Mouse (Mus musculus): ENCODE results near the gene Kl.

The Kl gene

DNA sequence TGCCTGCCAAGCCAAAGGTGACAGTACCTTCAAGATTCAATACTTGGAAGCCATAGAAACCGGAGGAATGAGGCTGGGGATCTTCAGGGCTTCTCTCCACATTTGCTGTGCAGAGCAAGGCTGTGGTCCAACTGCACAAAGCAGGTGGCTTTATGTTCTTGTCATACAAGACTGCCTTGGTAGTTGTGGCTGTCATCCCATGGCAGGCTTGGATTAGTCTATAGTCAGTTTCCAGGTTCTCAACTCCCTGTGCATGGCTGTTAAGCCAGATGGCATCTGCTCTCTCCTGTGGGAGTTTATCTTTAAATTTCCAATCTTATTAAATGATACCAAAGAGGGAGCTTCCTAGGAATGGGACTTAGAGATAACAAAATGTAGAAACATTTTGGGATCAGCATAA is 9.2 kb downstream of the Kl start:
- in situ Hi-C loops (cut with MboI; ENCODE audit: unreplicated experiment in 2 of 2) = no loop called here

GRCm38 (mm10) chr5:150962756-150963155 is 10.3 kb downstream of the Kl start:
- in situ Hi-C loops (cut with MboI; ENCODE audit: unreplicated experiment in 2 of 2) = no loop called here

GRCm38 (mm10) chr5:150967925-150968324 is 15.5 kb downstream of the Kl start:
- in situ Hi-C loops (cut with MboI; ENCODE audit: unreplicated experiment in 2 of 2) = no loop called here

- in situ Hi-C loops (cut with MboI; ENCODE audit: unreplicated experiment in 2 of 2) = no loop called here
Observed at GRCm38 (mm10) chr5:150970551-150970950, 18.1 kb downstream of the Kl start.

DNA sequence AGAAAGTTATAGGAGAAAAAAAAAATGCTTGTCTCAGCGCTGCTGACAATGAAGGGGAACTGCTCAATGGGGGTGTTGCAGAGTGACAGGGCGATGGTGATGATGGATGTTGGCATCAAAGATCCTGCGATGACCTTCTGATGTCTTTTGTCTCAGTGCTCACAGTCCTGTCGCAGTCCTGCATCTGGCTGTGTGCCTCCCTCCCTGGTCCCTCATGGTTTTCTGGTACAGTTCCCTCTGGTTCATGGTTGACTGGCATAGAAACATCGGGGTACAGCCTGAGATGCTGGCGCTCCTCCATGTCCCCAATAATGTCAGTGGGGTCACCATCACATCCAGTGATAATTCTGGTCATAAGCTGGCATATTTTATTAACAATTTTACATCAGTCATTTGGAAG is 18.7 kb downstream of the Kl start:
- in situ Hi-C loops (cut with MboI; ENCODE audit: unreplicated experiment in 2 of 2) = no loop called here

- in situ Hi-C loops (cut with MboI; ENCODE audit: unreplicated experiment in 2 of 2) = no loop called here
Observed at GRCm38 (mm10) chr5:150974226-150974625, 21.8 kb downstream of the Kl start.

DNA sequence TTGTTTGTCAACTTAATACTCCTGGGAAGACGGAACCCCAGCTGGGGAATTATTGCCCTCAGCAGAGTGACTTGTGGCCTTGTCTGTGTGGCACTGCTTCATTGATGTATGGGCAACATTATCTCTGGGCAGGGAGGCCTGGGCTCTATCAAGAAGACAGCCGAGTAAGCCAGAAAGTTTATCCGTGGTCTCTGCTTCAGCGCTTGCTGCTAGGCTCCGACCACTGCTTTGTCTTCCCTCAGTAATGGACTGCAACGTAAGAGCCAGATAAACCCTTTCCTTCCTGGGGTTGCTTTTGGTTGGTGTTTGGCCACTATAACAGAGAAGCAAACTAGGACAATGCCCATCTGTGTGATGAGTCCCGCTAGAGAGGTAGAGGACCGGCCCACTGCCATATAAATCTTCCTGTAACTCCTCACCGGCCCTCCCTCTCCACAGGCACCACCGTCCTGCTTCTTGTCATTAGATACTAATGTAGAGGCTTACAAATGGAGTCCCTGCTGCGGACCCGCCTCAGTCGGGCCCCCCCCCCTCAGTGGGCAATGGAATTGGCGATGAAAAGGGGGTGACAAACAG is 25.1 kb downstream of the Kl start:
- in situ Hi-C loops (cut with MboI; ENCODE audit: unreplicated experiment in 2 of 2) = no loop called here

DNA sequence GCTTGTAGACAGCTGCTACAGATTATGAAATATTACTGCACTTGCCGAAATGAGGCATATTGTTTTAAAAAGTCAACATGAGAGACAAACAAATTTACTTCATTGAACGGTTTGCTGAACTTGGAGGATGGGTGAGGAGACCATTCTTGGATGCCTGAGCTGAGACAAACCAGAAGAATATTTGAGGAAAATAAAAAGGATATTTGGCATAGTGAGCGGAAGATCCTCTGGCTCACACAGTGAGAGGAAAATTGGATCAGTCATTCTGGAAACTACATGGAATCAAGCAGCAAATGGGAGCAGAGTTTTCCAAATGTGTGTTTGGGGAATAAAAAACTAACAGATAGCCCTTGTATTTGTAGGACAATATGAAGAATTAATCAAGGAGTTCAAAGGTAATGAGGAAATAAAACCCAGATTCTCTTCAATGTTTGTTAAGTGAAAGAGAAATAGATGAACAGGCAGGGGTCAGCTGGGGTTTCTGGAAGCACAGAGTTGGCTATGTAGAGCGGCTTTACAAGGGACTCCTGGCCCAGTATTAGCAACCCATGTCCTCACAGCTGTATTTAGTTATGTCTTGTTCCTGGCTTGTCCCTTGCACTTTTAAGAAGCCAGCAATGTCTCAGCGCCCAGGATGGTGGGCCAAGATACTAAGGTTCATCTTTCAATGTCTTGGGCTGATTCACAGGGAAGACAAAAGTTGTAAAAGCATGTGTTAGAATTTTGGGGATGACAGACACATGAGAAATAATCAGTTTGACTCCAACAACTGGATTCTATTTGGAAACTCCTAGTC is 27.1 kb downstream of the Kl start:
- in situ Hi-C loops (cut with MboI; ENCODE audit: unreplicated experiment in 2 of 2) = no loop called here

GRCm38 (mm10) chr5:150982082-150982481 is 29.7 kb downstream of the Kl start:
- in situ Hi-C loops (cut with MboI; ENCODE audit: unreplicated experiment in 2 of 2) = no loop called here

DNA sequence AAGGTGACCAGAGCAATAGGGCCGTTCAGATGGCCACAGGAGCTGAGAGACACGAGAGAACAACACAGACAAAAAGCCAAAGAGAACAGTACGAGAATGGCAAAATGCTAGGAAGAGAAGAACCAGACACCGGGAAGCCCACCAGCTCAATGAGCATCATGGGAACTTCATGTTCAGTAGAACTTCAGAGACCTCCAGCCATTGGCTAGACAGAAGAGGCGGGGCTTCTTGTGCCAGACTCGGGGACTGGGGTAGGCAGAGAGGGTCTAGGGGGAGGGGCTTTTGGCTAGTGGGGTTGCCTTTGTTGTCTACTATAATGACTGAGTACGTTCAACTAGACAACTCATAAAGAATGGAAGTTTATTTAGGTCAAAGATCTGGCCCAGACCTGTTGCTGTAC is 41.7 kb downstream of the Kl start:
- in situ Hi-C loops (cut with MboI; ENCODE audit: unreplicated experiment in 2 of 2) = no loop called here

DNA sequence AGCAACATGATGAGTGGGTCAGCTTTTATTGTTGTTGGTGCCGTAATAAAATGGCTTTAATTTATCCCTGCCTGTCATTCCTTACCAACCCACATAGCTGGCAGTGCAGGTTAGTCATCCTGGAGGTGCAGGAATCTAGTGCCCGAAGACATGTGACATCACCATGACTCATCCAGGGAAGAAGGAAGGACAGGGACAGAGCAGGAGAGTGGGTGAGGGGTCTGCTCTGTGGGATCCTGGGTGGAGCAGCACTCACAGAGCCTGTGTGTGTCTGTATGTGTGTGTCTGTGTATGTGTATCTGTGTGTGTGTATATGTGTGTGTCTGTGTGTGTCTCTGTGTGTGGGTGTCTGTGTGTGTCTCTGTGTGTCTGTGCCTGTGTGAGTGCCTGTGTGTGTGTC is 44.2 kb downstream of the Kl start:
- in situ Hi-C loops (cut with MboI; ENCODE audit: unreplicated experiment in 2 of 2) = no loop called here

DNA sequence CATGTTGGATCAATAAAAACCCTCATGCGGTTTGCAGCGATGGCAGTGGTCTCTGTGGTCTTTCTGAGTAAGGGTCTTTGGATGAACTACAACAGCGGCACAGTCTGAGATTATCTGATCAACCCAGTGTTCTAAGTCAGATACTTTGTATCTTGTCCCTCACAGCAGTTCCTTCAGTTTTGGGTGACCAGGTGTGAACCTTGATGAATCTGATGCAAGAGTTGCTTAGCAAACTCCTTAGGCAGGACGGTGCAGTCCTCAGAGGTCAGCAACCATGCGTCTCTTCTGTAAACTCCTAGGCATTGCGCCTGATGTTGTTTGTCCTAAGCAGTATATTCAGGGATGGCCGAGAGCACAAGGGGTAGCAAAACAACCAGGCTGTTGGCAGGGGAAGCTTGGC is 48.7 kb downstream of the Kl start:
- in situ Hi-C loops (cut with MboI; ENCODE audit: unreplicated experiment in 2 of 2) = no loop called here

DNA sequence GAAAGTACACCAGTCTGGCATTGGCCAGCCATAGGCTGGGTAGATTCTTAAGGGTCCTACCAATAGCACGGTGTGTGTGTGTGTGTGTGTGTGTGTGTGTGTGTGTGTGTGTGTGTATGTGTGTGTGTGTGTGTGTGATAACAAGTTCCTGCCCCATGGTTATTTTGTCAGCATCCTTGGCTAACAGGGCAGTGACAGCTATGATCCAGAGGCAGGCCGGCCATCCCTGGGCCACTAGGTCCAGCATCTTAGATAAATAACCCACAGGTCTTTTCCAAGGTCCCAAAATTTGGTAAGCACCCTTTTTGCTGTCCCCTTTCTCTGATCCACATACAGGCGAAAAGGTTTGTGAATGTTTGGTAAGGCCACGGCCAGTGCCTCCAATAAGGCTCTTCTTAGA is 49.6 kb downstream of the Kl start:
- in situ Hi-C loops (cut with MboI; ENCODE audit: unreplicated experiment in 2 of 2) = no loop called here

- in situ Hi-C loops (cut with MboI; ENCODE audit: unreplicated experiment in 2 of 2) = no loop called here
Observed at GRCm38 (mm10) chr5:151004216-151004755, 51.9 kb downstream of the Kl start.

DNA sequence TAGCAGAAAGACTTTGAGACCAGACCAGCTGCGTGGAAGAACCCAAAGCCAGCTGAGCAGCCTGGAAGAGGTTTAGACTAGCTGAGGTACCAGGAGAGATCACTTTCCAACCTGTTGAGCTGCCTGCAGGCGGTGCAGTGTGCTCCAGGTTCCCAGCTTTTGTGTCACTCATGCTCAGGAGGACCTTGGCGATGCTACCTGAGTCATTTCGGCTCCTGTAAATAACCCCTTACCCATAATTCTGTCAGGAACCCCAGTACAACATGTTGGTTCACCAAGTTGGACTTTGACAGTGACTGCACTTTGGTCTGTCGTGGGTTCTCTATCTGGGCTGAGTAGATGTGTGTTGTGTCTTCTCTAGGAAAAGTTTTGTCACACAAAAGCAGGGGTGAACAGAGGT is 66.0 kb downstream of the Kl start:
- in situ Hi-C loops (cut with MboI; ENCODE audit: unreplicated experiment in 2 of 2) = no loop called here

DNA sequence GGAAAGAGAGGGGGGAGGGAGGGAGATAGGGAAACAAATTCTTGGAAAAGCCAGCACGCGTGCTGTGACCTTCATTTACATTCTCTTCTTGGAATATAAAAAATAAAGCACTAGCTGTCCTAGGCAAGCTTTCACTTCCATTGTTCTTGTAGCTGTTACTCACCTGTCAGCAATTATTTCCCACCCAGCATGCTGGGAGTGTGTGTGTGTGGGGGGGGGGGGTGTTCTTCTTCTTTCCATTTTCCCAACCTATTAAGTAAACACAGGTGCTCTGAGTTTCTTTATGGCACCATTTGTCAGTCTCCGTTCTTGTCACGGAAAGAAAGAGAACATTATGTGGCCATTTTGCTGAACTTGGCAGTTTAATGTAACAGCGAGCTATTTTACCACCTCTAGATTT is 66.6 kb downstream of the Kl start:
- in situ Hi-C loops (cut with MboI; ENCODE audit: unreplicated experiment in 2 of 2) = no loop called here

- in situ Hi-C loops (cut with MboI; ENCODE audit: unreplicated experiment in 2 of 2) = no loop called here
Observed at GRCm38 (mm10) chr5:151020031-151020820, 67.8 kb downstream of the Kl start.

DNA sequence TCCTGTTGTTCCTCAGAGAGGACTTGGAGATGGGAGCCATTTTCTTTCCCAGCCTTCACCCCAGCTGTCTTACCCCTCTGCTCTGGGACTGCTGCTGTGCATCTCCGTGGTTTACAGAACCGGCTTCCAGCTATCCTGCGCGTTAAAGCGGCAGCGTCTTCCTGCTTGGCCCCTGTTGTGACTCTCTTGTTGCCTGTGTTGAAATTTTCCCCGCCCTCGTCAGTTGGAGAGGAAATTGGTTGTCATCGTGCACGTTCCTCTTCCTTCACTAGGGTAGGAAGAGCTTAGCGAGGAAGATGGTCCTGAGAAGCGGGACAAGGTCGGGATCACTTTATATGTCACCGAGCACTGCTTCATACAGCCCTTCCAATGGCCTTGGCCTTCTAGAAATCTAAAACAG is 68.4 kb downstream of the Kl start:
- in situ Hi-C loops (cut with MboI; ENCODE audit: unreplicated experiment in 2 of 2) = no loop called here

DNA sequence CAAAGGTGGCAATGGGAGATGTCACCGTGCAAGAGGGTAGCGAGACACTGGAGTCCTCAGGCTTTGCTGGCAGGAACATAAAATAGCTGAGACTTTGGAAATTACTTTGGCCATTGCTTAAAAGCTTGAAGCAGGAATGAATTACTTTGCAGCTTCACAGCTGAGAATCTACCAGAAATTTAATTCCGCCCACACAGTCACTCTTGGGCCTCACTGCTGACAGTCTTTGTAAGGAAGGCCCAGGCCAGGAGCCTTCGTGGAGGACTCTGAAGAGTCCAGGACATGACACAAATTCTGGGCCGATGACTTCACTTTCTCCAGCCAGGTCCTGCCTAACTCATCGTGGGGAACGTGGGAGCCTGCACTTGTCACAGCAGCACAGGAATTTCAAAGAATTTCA is 69.6 kb downstream of the Kl start:
- in situ Hi-C loops (cut with MboI; ENCODE audit: unreplicated experiment in 2 of 2) = no loop called here

GRCm38 (mm10) chr5:151022939-151023338 is 70.5 kb downstream of the Kl start:
- in situ Hi-C loops (cut with MboI; ENCODE audit: unreplicated experiment in 2 of 2) = no loop called here

DNA sequence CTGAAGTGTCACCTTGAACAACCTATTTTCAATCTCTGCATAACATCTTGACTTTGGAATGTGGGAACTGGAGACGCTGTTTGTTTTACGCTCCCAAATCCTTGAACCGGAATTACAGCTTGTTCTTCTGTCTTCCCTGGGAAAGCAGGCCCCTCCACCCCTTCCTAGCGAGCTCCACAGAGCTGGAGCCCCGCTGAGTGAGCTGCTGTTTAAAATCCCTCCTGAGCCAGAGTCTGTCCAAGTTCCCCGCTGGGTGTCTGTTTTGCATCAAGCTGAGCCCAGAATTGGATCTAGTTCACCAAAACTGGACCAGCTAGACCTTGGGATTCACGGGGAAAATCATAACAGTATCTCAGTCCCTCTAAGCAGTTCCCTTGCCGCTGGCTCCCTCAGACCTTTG is 71.1 kb downstream of the Kl start:
- in situ Hi-C loops (cut with MboI; ENCODE audit: unreplicated experiment in 2 of 2) = no loop called here

GRCm38 (mm10) chr5:151024483-151024882 is 72.1 kb downstream of the Kl start:
- in situ Hi-C loops (cut with MboI; ENCODE audit: unreplicated experiment in 2 of 2) = no loop called here

All from v-Abl transformed pro-B cells (cell line).